Mouse (Mus musculus): ENCODE measurements at regions not wholly inside any gene's neighbourhood (a gene's known extent, or its start where the extent isn't known, plus 50 kb on each side); places are given as distances from the start of the nearest gene placed in this dataset.

GRCm38 (mm10) chr10:37988297-37989263, 833.0 kb downstream of the Rfpl4b start:
- Histone ChIP-seq H3K4me1 (replicated peaks) (peaks cover 10% of the 10 kb centered on the region), H3K4me2 (peak overlapping the region; percentile 17), H3K4me3 (no peak overlapping the region), H3K27ac (replicated peaks) (no peak overlapping the region), H3K9ac (no peak overlapping the region), H3K36me3 (no peaks in the 10 kb centered on the region), H3K27me3 (no peaks in the 10 kb centered on the region), H3K9me3 (no peaks in the 10 kb centered on the region)
- WGBS = 37% methylated on average over 11 of the region's 11 CpGs
- peak; percentile 80; the same call in 1 of the 2 replicates for ATAC-seq (ENCODE audit: low FRiP score, low read depth)

- no peaks in the 10 kb centered on the region for H3K36me3 ChIP-seq
- H3K4me3 ChIP-seq = no peak overlapping the region
- H3K27me3 ChIP-seq = no peaks in the 10 kb centered on the region
- H3K4me1 ChIP-seq (replicated peaks) = no peaks in the 10 kb centered on the region
- no peaks in the 10 kb centered on the region for H3K9me3 ChIP-seq
- no peak overlapping the region for H3K9ac ChIP-seq
- no peak overlapping the region for H3K27ac ChIP-seq (replicated peaks)
- 74% methylated on average over 3 of the region's 3 CpGs for WGBS
- no peak overlapping the region for H3K4me2 ChIP-seq
- ATAC-seq (ENCODE audit: low FRiP score, low read depth) = no peak
Measured at GRCm38 (mm10) chr10:37978899-37979539, 840.3 kb upstream of the Marcks start.

GRCm38 (mm10) chr10:37960051-37960450, 821.3 kb upstream of the Marcks start:
- H3K4me2 ChIP-seq = no peak overlapping the region
- ATAC-seq (ENCODE audit: low FRiP score, low read depth) = no peak
- H3K27ac ChIP-seq (replicated peaks) = no peak overlapping the region

GRCm38 (mm10) chr10:37914780-37915179, 776.1 kb upstream of the Marcks start:
- no peak for ATAC-seq (ENCODE audit: low FRiP score, low read depth)
- no peaks in the 10 kb centered on the region for H3K36me3 ChIP-seq
- H3K4me1 ChIP-seq (replicated peaks) = no peaks in the 10 kb centered on the region
- no peaks in the 10 kb centered on the region for H3K27me3 ChIP-seq
- 92% methylated on average over 2 of the region's 2 CpGs for WGBS
- no peaks in the 10 kb centered on the region for H3K9me3 ChIP-seq
- no peak overlapping the region for H3K4me2 ChIP-seq
- H3K4me3 ChIP-seq = no peak overlapping the region
- no peak overlapping the region for H3K9ac ChIP-seq
- no peak overlapping the region for H3K27ac ChIP-seq (replicated peaks)

More at GRCm38 (mm10) chr10:37960051-37960450, 821.3 kb upstream of the Marcks start:
- H3K27me3 ChIP-seq = no peaks in the 10 kb centered on the region
- no peaks in the 10 kb centered on the region for H3K36me3 ChIP-seq
- no peak overlapping the region for H3K9ac ChIP-seq
- H3K4me3 ChIP-seq = no peak overlapping the region
- H3K4me1 ChIP-seq (replicated peaks) = no peaks in the 10 kb centered on the region
- no peaks in the 10 kb centered on the region for H3K9me3 ChIP-seq

GRCm38 (mm10) chr10:37911669-37912068, 772.9 kb upstream of the Marcks start:
- no peak overlapping the region for H3K4me3 ChIP-seq
- H3K27me3 ChIP-seq = no peaks in the 10 kb centered on the region
- no peaks in the 10 kb centered on the region for H3K9me3 ChIP-seq
- ATAC-seq (ENCODE audit: low FRiP score, low read depth) = no peak
- H3K9ac ChIP-seq = no peak overlapping the region
- no peaks in the 10 kb centered on the region for H3K4me1 ChIP-seq (replicated peaks)
- H3K36me3 ChIP-seq = no peaks in the 10 kb centered on the region
- H3K27ac ChIP-seq (replicated peaks) = no peak overlapping the region
- H3K4me2 ChIP-seq = no peak overlapping the region

- H3K4me2 ChIP-seq = no peak overlapping the region
- 79% methylated on average over 2 of the region's 2 CpGs for WGBS
- ATAC-seq (ENCODE audit: low FRiP score, low read depth) = no peak
- no peak overlapping the region for H3K4me3 ChIP-seq
- no peaks in the 10 kb centered on the region for H3K36me3 ChIP-seq
- no peak overlapping the region for H3K9ac ChIP-seq
- H3K27ac ChIP-seq (replicated peaks) = no peak overlapping the region
- no peaks in the 10 kb centered on the region for H3K27me3 ChIP-seq
- H3K4me1 ChIP-seq (replicated peaks) = no peaks in the 10 kb centered on the region
- no peaks in the 10 kb centered on the region for H3K9me3 ChIP-seq
Measured at GRCm38 (mm10) chr10:37908276-37908675, 769.6 kb upstream of the Marcks start.

- H3K9ac ChIP-seq = no peak overlapping the region
- H3K9me3 ChIP-seq = no peaks in the 10 kb centered on the region
- no peaks in the 10 kb centered on the region for H3K36me3 ChIP-seq
- H3K4me1 ChIP-seq (replicated peaks) = no peaks in the 10 kb centered on the region
- H3K4me3 ChIP-seq = no peak overlapping the region
- peak; percentile 78 for ATAC-seq (ENCODE audit: low FRiP score, low read depth)
- no peaks in the 10 kb centered on the region for H3K27me3 ChIP-seq
- 22% methylated on average over 1 of the region's 1 CpGs for WGBS
- H3K4me2 ChIP-seq = no peak overlapping the region
- no peak overlapping the region for H3K27ac ChIP-seq (replicated peaks)
Measured at GRCm38 (mm10) chr10:37907731-37908130, 769.0 kb upstream of the Marcks start.

- H3K4me1 ChIP-seq (replicated peaks) = no peaks in the 10 kb centered on the region
- no peak overlapping the region for H3K27ac ChIP-seq (replicated peaks)
- WGBS = 93% methylated on average over 1 of the region's 1 CpGs
- no peak overlapping the region for H3K4me2 ChIP-seq
- H3K27me3 ChIP-seq = no peaks in the 10 kb centered on the region
- H3K9me3 ChIP-seq = no peaks in the 10 kb centered on the region
- no peak overlapping the region for H3K4me3 ChIP-seq
- ATAC-seq (ENCODE audit: low FRiP score, low read depth) = no peak
- no peak overlapping the region for H3K9ac ChIP-seq
- H3K36me3 ChIP-seq = no peaks in the 10 kb centered on the region
Measured at GRCm38 (mm10) chr10:37887961-37888360, 749.2 kb upstream of the Marcks start.

GRCm38 (mm10) chr10:37880841-37881240, 742.1 kb upstream of the Marcks start:
- Histone ChIP-seq H3K9ac (no peak overlapping the region), H3K27ac (replicated peaks) (no peak overlapping the region), H3K4me1 (replicated peaks) (no peaks in the 10 kb centered on the region), H3K4me3 (no peak overlapping the region), H3K9me3 (no peaks in the 10 kb centered on the region), H3K4me2 (no peak overlapping the region), H3K27me3 (no peaks in the 10 kb centered on the region), H3K36me3 (no peaks in the 10 kb centered on the region)
- no peak for ATAC-seq (ENCODE audit: low FRiP score, low read depth)
- 92% methylated on average over 5 of the region's 5 CpGs for WGBS

- Histone ChIP-seq H3K27me3 (no peaks in the 10 kb centered on the region), H3K9ac (no peak overlapping the region), H3K36me3 (no peaks in the 10 kb centered on the region), H3K4me1 (replicated peaks) (no peaks in the 10 kb centered on the region), H3K27ac (replicated peaks) (no peak overlapping the region), H3K4me2 (no peak overlapping the region), H3K9me3 (no peaks in the 10 kb centered on the region), H3K4me3 (no peak overlapping the region)
- WGBS = 91% methylated on average over 2 of the region's 2 CpGs
- no peak for ATAC-seq (ENCODE audit: low FRiP score, low read depth)
Measured at GRCm38 (mm10) chr10:37873925-37874324, 735.2 kb upstream of the Marcks start.

- Histone ChIP-seq H3K4me3 (no peak overlapping the region), H3K4me1 (replicated peaks) (no peaks in the 10 kb centered on the region), H3K4me2 (no peak overlapping the region), H3K36me3 (no peaks in the 10 kb centered on the region), H3K27me3 (no peaks in the 10 kb centered on the region), H3K9ac (no peak overlapping the region), H3K9me3 (no peaks in the 10 kb centered on the region), H3K27ac (replicated peaks) (no peak overlapping the region)
- 75% methylated on average over 4 of the region's 4 CpGs for WGBS
- ATAC-seq (ENCODE audit: low FRiP score, low read depth) = no peak
Measured at GRCm38 (mm10) chr10:37861001-37861400, 722.3 kb upstream of the Marcks start.

- no peak overlapping the region for H3K9ac ChIP-seq
Measured at GRCm38 (mm10) chr10:37849291-37849846, 710.6 kb upstream of the Marcks start.

More at GRCm38 (mm10) chr10:37849291-37849846, 710.6 kb upstream of the Marcks start:
- H3K4me1 ChIP-seq (replicated peaks) = no peaks in the 10 kb centered on the region
- H3K27me3 ChIP-seq = no peaks in the 10 kb centered on the region
- no peaks in the 10 kb centered on the region for H3K36me3 ChIP-seq
- H3K4me2 ChIP-seq = no peak overlapping the region
- no peak for ATAC-seq (ENCODE audit: low FRiP score, low read depth)
- H3K4me3 ChIP-seq = no peak overlapping the region
- no peaks in the 10 kb centered on the region for H3K9me3 ChIP-seq
- WGBS = 65% methylated on average over 1 of the region's 1 CpGs
- H3K27ac ChIP-seq (replicated peaks) = no peak overlapping the region
